Mouse (Mus musculus) embryonic facial prominence, embryonic 12.5 days (tissue): ENCODE results near the gene Vcam1. TPM values are rescaled to one million over a fixed set of nuclear protein-coding genes. Genes with fewer than 3 reads are reported as not detected.

ENCODE experiments used
- ATAC-seq: fragments of 200-750 bp; cut with Nextera tagmentation; 2 replicates; pipeline ENCODE4 v1.8.0; 2017; ENCODE audit not compliant: insufficient number of reproducible peaks, insufficient read depth, low FRiP score, low TSS enrichment
- H3K27ac ChIP-seq: fragments of 300-500 bp; sonication (generic); 2 replicates; pipeline ENCODE4 v1.5.1; 2016; ENCODE audit warnings: mild to moderate bottlenecking
- H3K27me3 ChIP-seq: fragments of 300-500 bp; sonication (generic); 2 replicates; pipeline ENCODE4 v1.6.1; 2016; ENCODE audit warnings: mild to moderate bottlenecking, moderate library complexity
- H3K36me3 ChIP-seq: fragments of 300-500 bp; sonication (generic); 2 replicates; pipeline ENCODE4 v1.6.1; 2016; ENCODE audit warnings: mild to moderate bottlenecking
- H3K4me1 ChIP-seq: fragments of 300-500 bp; sonication (generic); 2 replicates; pipeline ENCODE4 v1.6.1; 2016
- H3K4me2 ChIP-seq: fragments of 300-500 bp; sonication (generic); replicated peaks from 2 replicates; pipeline ENCODE4 v1.6.1; 2016; ENCODE audit warnings: mild to moderate bottlenecking, moderate library complexity
- H3K4me3 ChIP-seq: fragments of 300-500 bp; sonication (generic); 2 replicates; pipeline ENCODE4 v1.5.1; 2016; ENCODE audit warnings: mild to moderate bottlenecking
- H3K9ac ChIP-seq: fragments of 300-500 bp; sonication (generic); 2 replicates; pipeline ENCODE4 v1.6.1; 2016; ENCODE audit warnings: mild to moderate bottlenecking, moderate library complexity
- H3K9me3 ChIP-seq: fragments of 300-500 bp; sonication (generic); 2 replicates; pipeline ENCODE4 v1.6.1; 2016; ENCODE audit warnings: mild to moderate bottlenecking, moderate library complexity
- WGBS: fragments of 180-500 bp; shearing (Covaris S2); methylation state at CpG from one replicate; pipeline ENCODE4 v1.1.7; 2016; 5-methylcytosine and 5-hydroxymethylcytosine counted together
- polyA plus RNA-seq: library from polyadenylated mRNA; unstranded; fragments of >200 nt; fragmentation: Nextera tagmentation; extraction: Ambion mirVana; gene quantifications from 2 replicates; pipeline ENCODE4 v1.2.1, GENCODE M21; 2016

Gene Vcam1
- polyA plus RNA-seq, 1 experiment from 2014 or later, result 69.4 TPM

GRCm38 (mm10) chr3:116080166-116080788, 49.2 kb downstream of the Vcam1 start:
- Histone ChIP-seq H3K9me3 (no peaks in the 10 kb centered on the region), H3K27me3 (no peaks in the 10 kb centered on the region), H3K27ac (no peak overlapping the region), H3K36me3 (no peaks in the 10 kb centered on the region), H3K9ac (no peak overlapping the region), H3K4me1 (no peaks in the 10 kb centered on the region), H3K4me2 (no peak overlapping the region), H3K4me3 (no peak overlapping the region)
- 67% methylated on average over 8 of the region's 8 CpGs for WGBS
- ATAC-seq, result no peak

GRCm38 (mm10) chr3:116078490-116078889, 51.0 kb downstream of the Vcam1 start:
- 72% methylated on average over 4 of the region's 4 CpGs for WGBS
- Histone ChIP-seq H3K36me3 (no peaks in the 10 kb centered on the region), H3K27ac (no peak overlapping the region), H3K9me3 (no peaks in the 10 kb centered on the region), H3K9ac (no peak overlapping the region), H3K27me3 (no peaks in the 10 kb centered on the region), H3K4me2 (no peak overlapping the region), H3K4me3 (no peak overlapping the region), H3K4me1 (no peaks in the 10 kb centered on the region)
- ATAC-seq, result no peak

GRCm38 (mm10) chr3:116076739-116077138, 52.7 kb downstream of the Vcam1 start:
- Histone ChIP-seq H3K9ac (no peak overlapping the region), H3K27me3 (no peaks in the 10 kb centered on the region), H3K4me1 (no peaks in the 10 kb centered on the region), H3K27ac (no peak overlapping the region), H3K4me2 (no peak overlapping the region), H3K4me3 (no peak overlapping the region), H3K9me3 (no peaks in the 10 kb centered on the region), H3K36me3 (no peaks in the 10 kb centered on the region)
- no peak for ATAC-seq
- 80% methylated on average over 2 of the region's 2 CpGs for WGBS

- Histone ChIP-seq H3K27me3 (no peaks in the 10 kb centered on the region), H3K9me3 (no peaks in the 10 kb centered on the region), H3K4me2 (no peak overlapping the region), H3K4me1 (no peaks in the 10 kb centered on the region), H3K9ac (no peak overlapping the region), H3K36me3 (no peaks in the 10 kb centered on the region), H3K27ac (no peak overlapping the region), H3K4me3 (no peak overlapping the region)
- ATAC-seq, result no peak
- WGBS, result 79% methylated on average over 2 of the region's 2 CpGs
These were observed 56.9 kb downstream of the Vcam1 start for GRCm38 (mm10) chr3:116072584-116072983.

GRCm38 (mm10) chr3:116062141-116062540, 67.3 kb downstream of the Vcam1 start:
- 90% methylated on average over 2 of the region's 2 CpGs for WGBS
- H3K9me3 ChIP-seq, result no peaks in the 10 kb centered on the region
- H3K36me3 ChIP-seq, result no peaks in the 10 kb centered on the region
- H3K4me3 ChIP-seq, result no peak overlapping the region
- no peak overlapping the region for H3K27ac ChIP-seq
- no peaks in the 10 kb centered on the region for H3K4me1 ChIP-seq
- H3K9ac ChIP-seq, result no peak overlapping the region
- ATAC-seq, result no peak
- H3K4me2 ChIP-seq, result no peak overlapping the region
- H3K27me3 ChIP-seq, result no peaks in the 10 kb centered on the region

GRCm38 (mm10) chr3:116060320-116060719, 69.2 kb downstream of the Vcam1 start:
- no peaks in the 10 kb centered on the region for H3K36me3 ChIP-seq
- no peaks in the 10 kb centered on the region for H3K27me3 ChIP-seq
- WGBS, result 74% methylated on average over 5 of the region's 5 CpGs
- no peak overlapping the region for H3K9ac ChIP-seq
- H3K27ac ChIP-seq, result no peak overlapping the region
- no peak for ATAC-seq
- H3K4me3 ChIP-seq, result no peak overlapping the region
- H3K4me2 ChIP-seq, result no peak overlapping the region
- no peaks in the 10 kb centered on the region for H3K9me3 ChIP-seq
- no peaks in the 10 kb centered on the region for H3K4me1 ChIP-seq

Other genes starting within 250 kb of the Vcam1 start
- gene Dph5, start 241.9 kb downstream of the Vcam1 start, polyA plus RNA-seq, result 25.1 and 27.5 TPM in 2 replicates
- gene Slc30a7, start 122.3 kb downstream of the Vcam1 start, polyA plus RNA-seq, result 29.0 and 32.4 TPM in 2 replicates
- gene Extl2, start 122.2 kb downstream of the Vcam1 start, polyA plus RNA-seq, result 20.3 and 21.3 TPM in 2 replicates
- 0.91 and 1.2 TPM in 2 replicates for gene Gpr88, start 123.8 kb upstream of the Vcam1 start, polyA plus RNA-seq